Mouse (Mus musculus): ENCODE data around the gene B9d2.

B9d2 gene

GRCm38 (mm10) chr7:25680514-25681258, at the start of gene B9d2:
Gene B9d2, plus strand, starts transcription at chr7:25680780.
- peak; percentile 94 for DNase-seq (ENCODE audit: low spot score)

- DNase-seq (ENCODE audit: low spot score) = no peak
Measured at GRCm38 (mm10) chr7:25632679-25633078, 47.9 kb upstream of the B9d2 start.

- no peak for DNase-seq (ENCODE audit: low spot score)
Measured at GRCm38 (mm10) chr7:25636373-25636772, 44.2 kb upstream of the B9d2 start.

GRCm38 (mm10) chr7:25637099-25637498, 43.5 kb upstream of the B9d2 start:
- no peak for DNase-seq (ENCODE audit: low spot score)

GRCm38 (mm10) chr7:25639754-25640153, 40.8 kb upstream of the B9d2 start:
- no peak for DNase-seq (ENCODE audit: low spot score)

- DNase-seq (ENCODE audit: low spot score) = no peak
Measured at GRCm38 (mm10) chr7:25644136-25644535, 36.4 kb upstream of the B9d2 start.

- DNase-seq (ENCODE audit: low spot score) = no peak
Measured at GRCm38 (mm10) chr7:25644631-25645030, 35.9 kb upstream of the B9d2 start.

GRCm38 (mm10) chr7:25645074-25645473, 35.5 kb upstream of the B9d2 start:
- DNase-seq (ENCODE audit: low spot score) = no peak

- DNase-seq (ENCODE audit: low spot score) = no peak
Measured at GRCm38 (mm10) chr7:25647574-25648123, 32.9 kb upstream of the B9d2 start.

GRCm38 (mm10) chr7:25649839-25650238, 30.7 kb upstream of the B9d2 start:
- no peak for DNase-seq (ENCODE audit: low spot score)

GRCm38 (mm10) chr7:25651281-25651680, 29.3 kb upstream of the B9d2 start:
- no peak for DNase-seq (ENCODE audit: low spot score)

- DNase-seq (ENCODE audit: low spot score) = no peak
Measured at GRCm38 (mm10) chr7:25652244-25652759, 28.3 kb upstream of the B9d2 start.

- DNase-seq (ENCODE audit: low spot score) = no peak
Measured at GRCm38 (mm10) chr7:25655601-25656428, 24.8 kb upstream of the B9d2 start.

- DNase-seq (ENCODE audit: low spot score) = no peak
Measured at GRCm38 (mm10) chr7:25657785-25658184, 22.8 kb upstream of the B9d2 start.

- DNase-seq (ENCODE audit: low spot score) = peak; percentile 97
Measured at GRCm38 (mm10) chr7:25658657-25659472, 21.7 kb upstream of the B9d2 start, which contains the start of the genes Bckdha and Exosc5. Gene Bckdha, minus strand, starts transcription at chr7:25658981. Gene Exosc5, plus strand, starts transcription at chr7:25659164.

GRCm38 (mm10) chr7:25666381-25666780, 14.2 kb upstream of the B9d2 start:
- no peak for DNase-seq (ENCODE audit: low spot score)

GRCm38 (mm10) chr7:25669158-25669557, 11.4 kb upstream of the B9d2 start:
- DNase-seq (ENCODE audit: low spot score) = no peak

GRCm38 (mm10) chr7:25669631-25670030, 10.9 kb upstream of the B9d2 start:
- DNase-seq (ENCODE audit: low spot score) = no peak

GRCm38 (mm10) chr7:25670096-25670495, 10.5 kb upstream of the B9d2 start:
- no peak for DNase-seq (ENCODE audit: low spot score)

- DNase-seq (ENCODE audit: low spot score) = no peak
Measured at GRCm38 (mm10) chr7:25671686-25672085, 8.9 kb upstream of the B9d2 start.

GRCm38 (mm10) chr7:25672442-25672841, 8.1 kb upstream of the B9d2 start:
- DNase-seq (ENCODE audit: low spot score) = no peak

- DNase-seq (ENCODE audit: low spot score) = no peak
Measured at GRCm38 (mm10) chr7:25674297-25674696, 6.3 kb upstream of the B9d2 start.

Data from ovary, postnatal 36 days (tissue).